Mouse (Mus musculus): ENCODE results near the gene Ubn2. TPM values are rescaled to one million over a fixed set of nuclear protein-coding genes. Genes with fewer than 3 reads are reported as not detected.

Gene Ubn2
- 6.0 and 7.2 TPM in 2 replicates for polyA plus RNA-seq (2015; fragmentation: Nextera tagmentation; extraction: Ambion mirVana)

GRCm38 (mm10) chr6:38433261-38434033 lies at the start of gene Ubn2:
Ubn2 (plus strand) TSS chr6:38433950.

GRCm38 (mm10) chr6:38533428-38534405 lies 100.0 kb downstream of the Ubn2 start, which contains the start of gene Fmc1:
Fmc1 (plus strand) TSS chr6:38533502.

GRCm38 (mm10) chr6:38551062-38551988 lies 117.6 kb downstream of the Ubn2 start, which contains the start of gene Luc7l2:
Luc7l2 (plus strand) TSS chr6:38551334.

Small RNA genes lying within 50 kb of the gene (microRNA-seq; reads per million reads assigned to microRNA genes)
- not detected for gene Mir7670

Other genes with a start within 250 kb of the Ubn2 start
- gene D630045J12Rik, start 179.9 kb upstream of the Ubn2 start, polyA plus RNA-seq (2015; fragmentation: Nextera tagmentation; extraction: Ambion mirVana): 1.1 and 1.2 TPM in 2 replicates
- gene Zc3hav1l, start 134.7 kb upstream of the Ubn2 start, polyA plus RNA-seq (2015; fragmentation: Nextera tagmentation; extraction: Ambion mirVana): 2.7 and 3.2 TPM in 2 replicates
- gene Zc3hav1, start 79.3 kb upstream of the Ubn2 start, polyA plus RNA-seq (2015; fragmentation: Nextera tagmentation; extraction: Ambion mirVana): 14.1 and 15.0 TPM in 2 replicates
- 1.9 and 2.5 TPM in 2 replicates for gene Ttc26, start 52.5 kb upstream of the Ubn2 start, polyA plus RNA-seq (2015; fragmentation: Nextera tagmentation; extraction: Ambion mirVana)
- gene Fmc1, start 99.6 kb downstream of the Ubn2 start, polyA plus RNA-seq (2015; fragmentation: Nextera tagmentation; extraction: Ambion mirVana): 149 and 169 TPM in 2 replicates
- 22.8 and 24.7 TPM in 2 replicates for gene Luc7l2, start 117.4 kb downstream of the Ubn2 start, polyA plus RNA-seq (2015; fragmentation: Nextera tagmentation; extraction: Ambion mirVana)
- gene Klrg2, start 203.3 kb downstream of the Ubn2 start, polyA plus RNA-seq (2015; fragmentation: Nextera tagmentation; extraction: Ambion mirVana): 0.81 and 0.92 TPM in 2 replicates
- 0.17 TPM in 1 of 2 replicates, not detected in the other for gene Clec2l, start 229.1 kb downstream of the Ubn2 start, polyA plus RNA-seq (2015; fragmentation: Nextera tagmentation; extraction: Ambion mirVana)